Mouse (Mus musculus) urinary bladder, adult 18-20 months (tissue): Measurements from ENCODE around the gene Rpusd1.

ENCODE experiments used
- DNase-seq, 2 experiments: peaks; one replicate each; pipeline ENCODE4 v3.0.0; 2022; ENCODE audit warnings: low spot score in 2 of 2, mixed read lengths in 2 of 2

Gene Rpusd1

DNA sequence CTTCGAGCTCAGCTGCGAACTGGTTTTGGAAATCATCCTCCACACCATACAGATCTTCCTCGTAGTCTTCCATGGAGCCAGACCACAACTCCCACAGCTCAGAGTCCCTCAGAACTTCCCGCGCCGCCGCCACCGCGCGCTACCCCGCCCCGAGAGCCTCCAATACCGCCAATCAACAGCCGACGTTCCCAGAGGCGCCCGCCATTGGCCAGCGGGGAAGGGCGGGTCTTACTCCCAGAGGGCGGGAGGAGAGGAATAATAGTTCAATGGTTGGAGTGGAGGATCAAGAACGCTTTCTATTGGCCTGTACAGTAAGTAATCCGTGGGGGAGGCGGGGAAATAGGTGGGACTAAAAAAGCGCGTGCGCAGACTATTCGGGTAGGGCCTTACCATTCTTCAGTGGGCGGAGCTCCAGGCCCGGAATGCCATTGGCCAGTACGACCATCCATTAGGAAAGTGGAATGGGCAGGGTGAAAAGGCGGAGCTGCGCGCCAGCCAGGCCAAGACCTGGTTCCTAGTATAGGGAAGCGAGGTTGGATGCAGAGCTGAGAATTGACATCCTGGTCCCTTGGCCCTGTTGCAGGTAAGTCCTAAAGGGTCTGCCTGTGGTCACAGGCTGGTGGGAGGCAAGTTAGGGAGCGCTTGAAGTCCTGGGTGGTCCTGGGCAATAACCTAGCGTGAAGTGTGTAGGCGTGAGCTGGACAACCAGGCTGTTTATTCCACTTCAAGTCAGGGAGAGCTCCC is at the start of gene Rpusd1, which contains the start of gene Chtf18:
Gene Rpusd1 (plus strand): TSS at position 406 of the 744 bp plus-strand sequence.
Gene Chtf18 (minus strand): TSS at position 155 of the 744 bp plus-strand sequence.
- peak; percentile 98 to 99 for DNase-seq

DNA sequence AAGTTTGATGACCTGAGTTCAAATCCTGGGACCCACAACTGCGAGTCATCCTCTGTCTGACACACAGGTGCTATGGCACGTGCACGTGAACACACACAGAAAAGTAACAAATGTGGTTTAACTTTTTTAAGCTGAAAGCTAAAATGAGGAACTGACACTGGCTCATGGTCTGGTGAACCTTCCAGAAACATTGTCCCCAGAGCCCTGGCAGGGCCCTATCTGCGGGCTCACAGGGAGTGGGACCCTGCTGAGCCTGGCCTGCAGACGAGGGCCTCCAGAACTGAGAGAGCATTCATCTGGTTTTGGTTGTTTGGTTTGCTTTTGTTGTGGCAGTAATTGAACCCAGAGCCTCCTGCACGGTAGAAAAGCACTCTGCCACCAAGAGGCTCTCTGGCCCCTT is 49.5 kb upstream of the Rpusd1 start:
- DNase-seq = no peak

DNA sequence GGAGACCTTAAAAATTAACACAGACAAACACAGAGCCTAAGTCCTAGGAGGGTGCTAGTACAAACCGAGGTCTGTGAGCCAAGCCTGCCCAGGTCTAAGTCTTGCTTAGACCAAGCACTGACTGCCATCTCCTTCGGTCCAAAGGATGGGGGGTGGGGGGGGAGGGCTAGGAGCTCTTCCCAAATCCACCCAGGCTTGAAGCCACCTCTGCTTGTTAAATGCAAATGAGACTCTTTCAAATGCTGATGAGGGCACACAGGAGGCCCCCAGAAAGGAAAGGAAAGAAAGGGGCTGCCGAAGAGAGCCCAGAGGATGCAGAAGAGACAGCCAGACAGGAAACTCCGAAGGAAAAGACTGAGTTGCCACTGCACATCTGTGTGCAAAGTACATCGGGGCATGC is 47.7 kb upstream of the Rpusd1 start:
- no peak for DNase-seq

DNA sequence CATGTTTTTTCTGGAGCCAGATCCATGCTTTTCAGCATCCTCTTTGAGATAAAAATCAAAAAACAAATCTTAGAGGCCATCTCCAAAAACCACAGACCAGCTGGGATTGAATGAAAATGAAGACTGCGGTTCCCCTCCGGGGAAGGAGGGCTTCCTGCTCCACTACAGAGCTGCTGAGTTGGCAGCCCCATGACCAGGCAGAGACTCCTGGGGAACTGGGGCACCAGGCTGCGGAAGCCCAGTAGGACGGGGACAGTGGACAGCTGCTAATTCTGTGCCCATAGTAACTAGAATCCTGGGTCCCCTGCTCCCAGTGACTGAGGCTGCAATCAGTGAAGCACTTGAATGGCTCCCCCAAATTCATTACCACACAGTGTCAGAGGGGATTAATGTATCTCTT is 45.8 kb upstream of the Rpusd1 start:
- no peak for DNase-seq

DNA sequence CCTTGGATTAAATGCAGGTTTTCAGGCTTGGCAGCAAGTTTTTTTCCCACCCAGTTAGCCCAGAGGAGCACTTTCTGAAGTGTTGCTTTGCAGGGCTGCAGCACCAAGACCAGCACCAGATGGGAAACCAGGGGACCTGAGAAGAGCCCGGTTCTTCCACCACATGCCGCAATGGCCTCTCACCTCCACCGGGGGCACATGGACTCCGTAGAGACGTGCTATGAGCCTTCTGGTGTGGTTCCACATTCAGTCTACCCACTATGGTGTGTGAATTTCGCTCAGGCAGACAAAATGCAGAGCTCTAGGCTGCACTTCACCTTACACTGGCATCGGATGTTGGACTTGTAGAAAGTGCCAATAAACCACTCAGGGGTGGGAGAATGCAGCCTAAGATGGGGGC is 41.1 kb upstream of the Rpusd1 start:
- DNase-seq = no peak

DNA sequence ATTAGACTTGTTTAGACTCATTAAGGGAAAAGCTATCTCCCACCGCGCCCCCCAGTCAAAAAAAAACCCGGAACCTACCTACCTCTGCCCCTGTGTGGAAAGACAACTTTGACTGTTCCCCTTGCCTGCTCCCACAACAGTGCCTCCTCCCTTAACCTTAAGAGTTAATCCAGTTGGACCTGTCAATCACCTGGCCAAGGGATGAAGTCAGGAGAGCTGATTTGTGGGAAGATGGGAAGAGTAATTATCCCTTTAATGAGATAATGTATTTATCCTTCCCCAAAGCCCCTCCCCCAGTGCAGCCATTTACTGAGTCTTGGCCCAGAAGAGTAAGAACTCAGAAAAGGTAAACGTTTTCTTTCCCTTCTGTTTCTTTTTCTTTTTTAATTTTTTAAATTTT is 38.5 kb upstream of the Rpusd1 start:
- no peak for DNase-seq

DNA sequence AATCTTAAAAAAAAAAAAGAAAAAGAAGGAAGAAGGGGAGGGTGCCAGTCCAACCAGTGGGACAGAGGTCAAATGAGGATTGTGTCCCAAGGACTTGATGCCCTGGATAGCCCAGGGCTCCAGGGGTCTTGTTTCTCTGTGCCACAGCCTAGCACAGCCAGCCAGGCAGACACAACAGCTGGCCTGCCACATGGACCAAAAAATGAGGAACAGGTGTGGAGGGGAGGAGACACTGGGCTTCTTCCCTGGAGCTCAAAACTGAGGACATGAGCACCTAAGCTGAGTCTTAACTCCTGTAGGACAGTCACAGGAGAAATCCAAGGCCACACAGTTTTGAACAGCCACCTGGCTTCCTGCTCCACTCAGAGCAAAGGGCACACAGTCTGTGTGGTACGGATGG is 31.2 kb upstream of the Rpusd1 start:
- DNase-seq = no peak

DNA sequence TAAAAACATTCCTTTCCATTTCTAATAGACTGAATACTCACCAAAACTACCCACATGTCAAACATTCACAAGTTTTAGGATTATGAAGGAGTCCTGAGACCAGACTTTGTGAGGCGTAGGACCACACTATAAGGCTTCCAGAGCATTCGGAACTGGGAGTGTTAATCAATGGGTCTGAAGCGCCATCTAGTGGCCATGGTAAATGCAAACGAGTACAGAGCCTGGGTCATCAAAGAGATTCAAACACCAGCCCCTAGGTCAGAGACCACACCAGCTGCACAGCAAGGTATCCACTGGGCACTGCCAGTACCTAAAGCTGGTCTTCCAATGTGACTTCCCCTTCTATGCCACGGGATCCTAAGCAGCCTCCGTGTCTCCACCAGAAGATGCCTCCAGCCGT is 29.0 kb upstream of the Rpusd1 start:
- peak; percentile 31 to 39 for DNase-seq

DNA sequence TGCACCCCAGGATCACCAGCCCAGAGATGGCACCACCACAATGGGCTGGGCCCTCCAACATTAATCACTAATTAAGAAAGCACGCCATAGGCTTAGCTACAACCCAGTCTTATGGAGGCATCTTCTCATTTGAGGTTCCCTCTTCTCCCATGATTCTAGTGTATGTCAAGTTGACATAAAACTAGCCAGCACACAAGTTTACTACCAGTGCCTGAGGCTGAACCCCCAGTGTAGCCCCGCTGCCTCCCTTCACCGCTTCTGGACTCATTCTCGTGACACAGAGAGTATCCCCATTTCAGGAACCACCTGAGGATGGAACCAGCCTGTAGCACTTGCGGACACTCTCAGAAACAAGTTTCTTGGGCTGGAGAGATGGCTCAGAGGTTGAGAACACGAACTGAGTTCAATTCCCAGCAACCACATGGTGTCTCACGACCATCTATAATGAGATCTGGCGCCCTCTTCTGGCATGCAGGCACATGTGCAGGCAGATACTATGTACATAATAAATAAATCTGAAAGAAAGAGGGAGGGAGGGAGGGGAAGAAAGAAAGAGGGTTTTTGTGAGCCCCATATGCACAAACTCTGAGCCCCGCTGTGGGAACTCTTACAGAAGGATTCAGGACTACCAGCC is 26.5 kb upstream of the Rpusd1 start:
- DNase-seq = no peak

DNA sequence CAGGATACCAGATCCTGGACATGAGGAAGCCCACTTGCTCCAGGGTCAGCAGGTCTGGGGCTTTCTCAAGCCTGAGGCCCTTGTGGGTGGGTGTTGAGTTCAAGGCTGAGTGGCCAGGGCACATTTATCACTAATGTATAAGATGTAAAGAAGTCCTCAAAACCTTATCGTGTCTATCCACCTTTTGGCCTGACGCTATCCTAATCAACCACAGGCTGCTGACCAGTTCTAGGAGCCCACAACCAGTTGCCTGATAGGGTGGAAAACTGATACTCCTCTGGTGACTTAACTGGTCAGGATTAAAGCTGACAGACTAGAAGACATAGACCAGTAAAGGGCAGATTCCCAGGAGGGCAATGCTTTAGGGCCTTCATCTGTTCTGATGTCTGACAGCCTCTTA is 17.5 kb upstream of the Rpusd1 start:
- no peak for DNase-seq

DNA sequence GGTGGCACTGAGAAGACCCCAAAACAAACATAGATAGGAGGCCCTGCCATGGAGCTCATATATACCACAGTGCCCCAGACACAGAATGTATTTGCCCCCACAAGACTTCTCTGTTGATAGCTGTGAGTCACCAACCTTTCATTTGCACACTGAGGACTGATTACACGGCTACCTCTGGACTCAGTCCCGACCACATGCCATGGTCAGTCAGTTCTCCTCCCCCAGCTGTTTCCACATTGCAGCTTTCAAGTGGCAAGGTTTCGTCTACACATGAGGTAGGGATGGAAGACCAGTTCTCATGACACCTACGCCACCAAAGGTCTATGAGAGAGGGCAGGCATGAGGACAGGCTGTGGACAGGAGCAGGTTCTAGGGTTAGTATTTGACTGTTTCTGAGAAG is 16.3 kb upstream of the Rpusd1 start:
- no peak for DNase-seq

DNA sequence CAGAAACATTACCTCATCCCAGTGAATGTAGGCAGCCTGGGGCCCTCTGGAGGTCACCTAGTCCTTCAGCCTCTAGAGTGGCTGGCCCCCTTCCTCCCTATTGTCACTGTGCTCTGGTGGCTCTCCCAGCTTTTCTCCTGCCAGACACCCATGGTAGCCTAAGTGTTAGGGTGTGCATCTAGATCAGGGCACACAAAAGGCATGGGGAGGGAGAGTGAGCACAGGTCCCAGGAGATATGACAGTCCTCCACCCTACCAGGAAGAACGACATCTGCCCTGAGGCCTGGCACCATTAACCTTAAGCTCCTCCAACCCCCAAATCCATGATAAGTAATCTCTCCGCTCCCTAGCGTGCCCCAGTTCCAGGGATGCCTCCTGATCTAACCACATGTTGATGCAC is 11.8 kb upstream of the Rpusd1 start:
- DNase-seq = no peak

DNA sequence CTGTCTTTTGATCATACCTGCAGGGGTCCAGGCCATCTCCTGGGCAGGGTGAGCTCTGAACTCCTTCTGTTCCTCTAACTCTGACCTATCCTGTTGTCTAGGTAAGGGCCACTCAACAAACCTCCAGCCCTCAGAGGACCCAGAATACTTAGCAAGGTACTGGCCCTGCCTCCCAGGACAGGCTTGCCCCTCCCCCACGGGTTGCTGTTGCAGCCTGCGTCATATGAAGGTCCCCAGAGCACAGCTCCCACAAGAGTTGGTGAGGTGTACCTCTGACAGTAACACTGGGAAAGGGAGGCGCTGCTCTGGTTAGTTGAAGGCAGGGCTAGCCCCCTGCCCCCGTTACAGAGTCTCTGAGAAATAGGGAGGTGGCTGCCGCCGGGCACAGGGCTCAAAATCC is 11.3 kb upstream of the Rpusd1 start:
- DNase-seq = no peak

DNA sequence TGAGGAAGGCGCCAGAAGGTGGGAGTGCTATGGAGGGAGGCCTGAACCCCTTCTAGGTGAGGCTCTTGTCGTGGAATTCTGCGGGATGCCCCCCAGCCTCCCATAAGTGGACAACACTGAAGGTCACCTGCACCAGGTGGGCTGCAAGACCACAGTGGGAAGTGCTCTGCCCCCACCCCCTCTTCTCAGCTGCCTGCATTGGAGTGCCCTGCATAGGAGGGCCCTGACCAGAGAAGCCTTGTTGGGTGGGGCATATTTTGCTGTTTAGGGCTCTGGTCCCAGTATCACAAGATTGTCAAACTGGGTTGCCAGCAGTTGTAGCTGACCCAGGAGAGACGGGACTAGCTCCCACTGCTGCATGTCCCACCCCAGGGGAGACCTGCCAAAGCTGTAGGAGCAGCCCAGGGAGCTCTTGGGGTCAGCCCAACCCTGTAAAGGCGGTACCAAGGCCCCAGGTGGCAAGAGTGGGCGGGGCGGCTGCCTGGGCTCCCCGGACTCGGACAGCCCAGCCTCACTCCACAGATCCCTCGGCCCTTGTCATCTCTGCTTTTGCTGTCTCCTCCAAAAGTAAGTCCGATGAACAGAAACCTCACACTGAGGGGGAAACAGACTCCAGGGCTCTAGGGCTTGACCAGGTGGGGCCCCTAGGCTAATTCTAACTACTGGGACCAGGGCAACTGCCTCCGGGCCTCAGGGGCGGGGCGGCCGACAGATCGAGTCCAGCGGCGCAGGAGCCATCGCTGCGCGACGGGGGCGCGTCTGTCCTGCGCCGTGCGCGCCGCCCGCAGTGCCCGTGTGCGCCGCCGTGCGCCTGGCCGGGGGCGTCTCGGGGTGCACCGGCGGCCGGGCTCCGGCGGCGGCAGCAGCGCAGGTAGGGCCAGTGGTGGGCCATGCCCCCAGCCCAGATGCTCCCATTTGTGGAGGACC is 10.5 kb upstream of the Rpusd1 start, which contains the start of gene Gng13:
Gene Gng13 (plus strand): TSS at position 461 of the 927 bp plus-strand sequence.
- no peak for DNase-seq

DNA sequence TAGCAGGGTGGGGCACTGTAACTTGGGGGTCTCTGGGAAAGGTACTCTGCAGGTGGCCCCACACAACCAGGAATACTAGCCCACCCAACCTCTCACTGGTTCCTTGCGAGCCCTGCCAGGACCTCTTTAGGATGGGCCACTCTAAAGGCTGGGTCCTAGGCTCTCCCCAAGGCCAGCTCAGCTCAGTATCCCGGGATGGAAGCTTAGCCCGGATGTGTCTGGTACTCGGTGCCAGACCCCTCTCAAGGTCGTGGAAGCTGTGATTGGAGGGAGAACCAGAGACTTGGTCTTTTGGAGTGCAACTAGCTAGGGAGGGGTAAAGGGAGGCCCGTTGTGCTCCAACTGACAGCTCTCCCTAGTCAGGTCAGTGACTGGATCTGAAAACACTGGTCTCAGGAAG is 9.8 kb upstream of the Rpusd1 start:
- no peak for DNase-seq

DNA sequence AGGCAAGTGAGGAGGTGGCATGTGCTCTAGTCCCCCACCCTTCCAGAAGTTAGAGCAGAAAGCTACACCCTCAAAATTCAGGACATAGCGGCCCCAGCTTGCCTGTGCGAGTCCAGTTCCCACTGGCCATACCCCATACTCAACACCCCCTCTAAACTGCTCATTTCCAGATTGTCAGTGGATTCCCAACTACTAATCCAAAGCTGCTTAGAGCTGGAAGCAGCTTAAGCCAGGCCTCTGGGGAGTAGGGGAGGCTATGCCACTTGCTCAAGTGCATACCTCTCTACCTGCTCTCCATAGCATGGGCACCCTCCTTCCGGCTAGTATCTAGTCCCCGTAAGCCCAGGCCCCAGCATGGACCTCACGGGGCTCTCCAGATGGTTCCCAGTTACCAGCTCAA is 6.0 kb upstream of the Rpusd1 start:
- DNase-seq = no peak

DNA sequence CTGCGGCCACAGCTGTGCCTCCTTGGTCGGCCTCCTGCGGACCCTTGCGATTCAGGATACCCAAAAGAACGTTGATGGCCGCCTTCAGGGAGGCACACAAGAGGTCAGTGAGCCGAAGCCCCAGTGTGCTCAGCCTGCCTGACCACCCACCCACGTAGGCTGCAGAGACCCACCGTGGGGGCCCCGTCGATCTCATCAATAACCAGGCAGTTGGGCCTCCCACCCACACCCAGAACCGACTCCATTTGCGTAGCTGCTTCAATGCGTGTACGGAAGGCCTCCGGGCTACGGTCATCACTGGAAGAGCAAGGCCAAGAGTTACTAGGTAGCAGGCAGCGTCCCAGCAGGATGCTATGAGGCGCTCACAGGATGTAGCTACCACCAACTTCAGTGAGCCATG is 4.0 kb upstream of the Rpusd1 start:
- DNase-seq = no peak

DNA sequence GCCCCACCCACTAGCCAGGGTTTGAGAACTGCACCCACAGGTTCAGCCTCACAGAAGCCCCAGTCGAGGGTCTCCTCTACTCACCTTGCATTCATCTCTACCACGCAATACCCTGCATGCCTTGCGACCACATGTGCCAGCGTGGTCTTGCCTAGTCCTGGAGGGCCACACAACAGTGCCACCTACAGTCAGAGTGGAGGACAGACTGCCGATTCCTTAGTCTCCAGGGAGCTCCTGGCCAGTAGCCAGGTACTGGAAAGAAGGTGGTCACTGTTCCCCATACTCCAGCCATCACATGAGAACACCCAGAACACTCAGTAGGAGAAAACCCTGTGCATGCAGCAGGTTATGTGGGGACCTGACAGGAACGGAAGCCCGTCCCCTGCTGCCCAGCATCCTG is 3.6 kb upstream of the Rpusd1 start:
- DNase-seq = no peak

DNA sequence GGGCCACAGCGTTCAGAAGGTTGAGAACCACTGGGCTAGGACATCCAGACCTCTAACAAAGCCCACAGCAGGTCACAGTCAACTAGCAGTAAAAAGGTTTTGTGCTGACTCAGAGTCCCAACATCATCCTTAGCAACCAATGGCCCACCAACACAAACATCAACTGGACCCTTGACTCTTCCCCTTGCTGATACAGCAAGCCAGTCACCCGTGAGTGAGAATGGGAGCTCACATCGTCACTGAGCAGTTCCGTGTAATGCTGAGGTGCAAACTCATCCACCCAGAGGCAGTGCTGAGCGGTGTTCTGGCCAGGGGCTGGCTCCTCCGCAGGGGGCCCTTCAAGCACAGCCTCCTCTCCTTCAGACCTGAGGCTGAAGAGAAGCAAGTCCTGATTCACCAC is 2.2 kb upstream of the Rpusd1 start:
- no peak for DNase-seq

DNA sequence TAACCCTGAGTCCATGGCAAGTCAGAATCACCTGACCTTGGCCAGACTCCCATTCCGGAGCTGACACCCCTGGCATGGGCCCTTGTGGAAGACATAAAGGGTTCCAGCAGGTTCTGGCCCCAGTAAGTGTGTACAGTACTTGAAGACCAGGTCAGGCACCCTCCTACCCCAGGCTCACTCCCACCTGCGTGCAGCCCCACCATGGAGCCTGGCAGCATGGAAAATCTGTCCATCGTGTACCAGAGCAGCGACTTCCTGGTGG is 470 bp downstream of the Rpusd1 start:
- DNase-seq = no peak

DNA sequence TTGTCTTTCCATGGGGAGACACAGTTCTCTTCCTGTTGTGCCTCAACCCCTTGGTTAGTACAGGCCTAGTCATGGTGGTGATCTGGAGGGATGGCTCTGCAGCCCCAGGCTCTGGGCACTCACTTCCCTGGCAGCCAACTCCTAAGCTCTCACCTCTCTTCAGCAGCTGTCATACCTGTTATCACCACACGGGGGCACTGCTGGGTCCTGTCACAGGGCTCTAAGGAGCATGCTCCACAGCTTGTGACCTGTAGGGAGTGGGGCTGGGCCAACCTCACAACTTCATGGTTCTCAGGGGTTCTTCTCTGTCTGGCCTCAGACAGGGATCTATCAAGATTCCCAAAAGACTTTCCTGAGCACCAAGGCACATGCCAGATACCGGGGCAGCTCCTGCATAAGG is 4.6 kb downstream of the Rpusd1 start:
- peak in 1 of 2 experiments; percentile 63 for DNase-seq

DNA sequence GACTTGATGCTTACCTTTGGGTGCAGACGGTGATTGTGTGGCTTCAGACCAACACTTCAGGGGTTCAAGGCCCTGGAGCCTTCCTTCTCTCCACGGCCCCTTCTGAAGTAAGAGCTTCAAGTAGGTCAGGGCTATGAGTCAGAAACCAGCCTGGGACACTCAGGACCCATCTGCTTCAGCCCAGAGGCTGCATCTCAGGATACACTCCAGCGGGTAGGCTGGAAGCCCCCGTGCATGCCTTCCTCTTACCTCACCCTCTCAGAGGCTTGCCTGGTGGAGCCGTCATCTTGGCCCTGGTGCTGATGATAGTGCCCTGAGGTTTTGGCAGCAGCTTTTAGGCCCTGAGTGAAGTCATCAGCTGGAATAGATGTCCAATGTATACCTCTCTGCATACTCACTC is 7.8 kb downstream of the Rpusd1 start:
- DNase-seq = no peak

DNA sequence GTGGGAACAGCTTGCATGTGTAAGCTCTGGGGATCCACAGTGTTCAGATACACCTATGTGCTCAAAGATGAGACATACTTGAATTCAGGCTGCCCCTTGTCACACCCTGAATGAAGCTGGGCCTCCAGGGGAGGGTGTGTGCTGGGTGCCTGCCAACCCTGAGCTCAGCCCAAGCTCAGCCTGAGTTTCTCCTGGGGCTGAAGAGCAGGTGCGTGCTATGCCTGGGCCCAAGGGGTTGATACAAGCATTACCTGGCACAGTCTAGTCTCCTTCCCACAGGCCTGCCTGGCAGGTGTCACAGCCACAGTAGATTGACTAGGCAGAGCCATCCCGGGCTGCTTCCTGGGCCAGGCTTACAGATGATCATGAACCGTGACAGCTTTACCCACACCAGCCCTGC is 8.3 kb downstream of the Rpusd1 start, which contains the start of gene Mslnl:
Gene Mslnl (plus strand): TSS at position 298 of the 400 bp plus-strand sequence.
- no peak for DNase-seq
